In genomic region chr2:139286446-139286845, GRCm38 (mm10) we compare ENCODE assay signal across 21 mouse cellular contexts.
A peak's percentile ranks its signal among the peaks of the same experiment; 100 is the strongest.
DNase-seq lines count a peak whose midpoint lies in the region; ATAC-seq and TF ChIP-seq lines count a peak whose summit lies in the region.
"Had no signal": no experiment of that assay in that cellular context is flagged by ENCODE, and none has a peak within 500 bp of the region (broad histone marks: within the 10 kb centered on the region; RNA-seq: fewer than 3 reads in every experiment).

No protein-coding gene starts in this region.

- no peaks in the 10 kb centered on the region for H3K27me3 ChIP-seq in kidney, postnatal 0 days (ENCODE audit: insufficient read depth, low read length)
- H3K27me3 ChIP-seq: forebrain, embryonic 13.5 days; heart, embryonic 13.5 days; hindbrain, embryonic 12.5 days had no signal

- intact Hi-C loops in left cerebral cortex, postnatal 4 days (cut with DNase I): no loop called here
- intact Hi-C loops in left cerebral cortex, adult 2 months (cut with DNase I): no loop called here

- no peak overlapping the region for H3K4me2 ChIP-seq in kidney, postnatal 0 days (ENCODE audit: low read length)
- H3K4me2 ChIP-seq: forebrain, embryonic 13.5 days; heart, embryonic 13.5 days; hindbrain, embryonic 12.5 days had no signal

- 53% methylated on average over 2 of the region's 2 CpGs for WGBS in kidney, postnatal 0 days

- DNase-seq in kidney, postnatal 0 days (ENCODE audit: low spot score): peak; percentile 4
- no peak for DNase-seq in kidney, postnatal 25 days
- peak; percentile 28 for DNase-seq in left cerebral cortex, postnatal 4 days
- no peak for DNase-seq in left cerebral cortex, adult 2 months (ENCODE audit: extremely low spot score in 1 of 2, low spot score in 2 of 2)
- DNase-seq in mesoderm, embryonic 11.5 days (ENCODE audit: low read depth, low spot score): peak; percentile 4
- DNase-seq in gastrocnemius, postnatal 4 days (ENCODE audit: low spot score in 2 of 2): no peak
- DNase-seq: adrenal gland, postnatal 14 days; cerebellum, adult 11-12 months; cerebellum, adult 9-10 months; forebrain, postnatal 0 days; gastrocnemius, adult 2 months; gastrocnemius, postnatal 25 days; heart, adult 11 months; heart, postnatal 36 days had no signal

- no peak for ATAC-seq in kidney, postnatal 0 days (replicated peaks; ENCODE audit: low FRiP score, low read depth)
- ATAC-seq: forebrain, embryonic 13.5 days; forebrain, postnatal 0 days; hindbrain, embryonic 16.5 days; inflammation-experienced regulatory T-cells, adult 6 months had no signal

- H3K36me3 ChIP-seq in kidney, postnatal 0 days (ENCODE audit: insufficient read depth, low read length): no peaks in the 10 kb centered on the region
- H3K36me3 ChIP-seq: embryonic facial prominence, embryonic 10.5 days; G1E; heart, embryonic 13.5 days; hindbrain, embryonic 12.5 days had no signal

- H3K4me3 ChIP-seq in kidney, postnatal 0 days (replicated peaks; ENCODE audit: low read depth, low read length): no peak overlapping the region
- no peak overlapping the region for H3K4me3 ChIP-seq in left cerebral cortex, adult 2 months
- H3K4me3 ChIP-seq: embryonic facial prominence, embryonic 10.5 days; forebrain, embryonic 13.5 days; gastrocnemius, adult 2 months; heart, embryonic 13.5 days; hindbrain, embryonic 12.5 days had no signal

- H3K27ac ChIP-seq in kidney, postnatal 0 days: no peak overlapping the region
- H3K27ac ChIP-seq in left cerebral cortex, adult 2 months: no peak overlapping the region
- H3K27ac ChIP-seq: embryonic facial prominence, embryonic 10.5 days; forebrain, embryonic 13.5 days; gastrocnemius, adult 2 months; heart, embryonic 13.5 days; hindbrain, embryonic 12.5 days had no signal

- H3K4me1 ChIP-seq in kidney, postnatal 0 days (replicated peaks; ENCODE audit: insufficient read depth, low read length): no peaks in the 10 kb centered on the region
- H3K4me1 ChIP-seq: embryonic facial prominence, embryonic 10.5 days; hindbrain, embryonic 12.5 days had no signal

- no peak overlapping the region for H3K9ac ChIP-seq in kidney, postnatal 0 days (ENCODE audit: low read depth, low read length)
- H3K9ac ChIP-seq: forebrain, embryonic 13.5 days; forebrain, postnatal 0 days; heart, embryonic 13.5 days; hindbrain, embryonic 12.5 days had no signal

- H3K9me3 ChIP-seq in kidney, postnatal 0 days (replicated peaks; ENCODE audit: low read length): no peaks in the 10 kb centered on the region
- H3K9me3 ChIP-seq: embryonic facial prominence, embryonic 10.5 days; forebrain, embryonic 13.5 days; heart, embryonic 13.5 days; hindbrain, embryonic 12.5 days had no signal

- peak; percentile 28; the same call in 1 of the 2 replicates for TF ChIP-seq CTCF in kidney, postnatal 0 days (IDR thresholded peaks at IDR 0.05; ENCODE audit: low read depth)
- TF ChIP-seq CTCF in left cerebral cortex, adult 2 months (IDR thresholded peaks at IDR 0.05): no peak

Comparison
In these comparisons a context has a peak if more than half of its experiments do, and no peak if none do; other contexts are left out.
1. DNase-seq: peak in kidney, postnatal 0 days (single experiment), left cerebral cortex, postnatal 4 days (single experiment) and mesoderm, embryonic 11.5 days (single experiment); none in kidney, postnatal 25 days (0 of 2), left cerebral cortex, adult 2 months (0 of 2) and gastrocnemius, postnatal 4 days (0 of 2).